Mouse (Mus musculus): Measurements from ENCODE around the gene Ddb2.

Ddb2 gene

GRCm38 (mm10) chr2:91194624-91195332 is 42.0 kb downstream of the Ddb2 start:
- in situ Hi-C loops (cut with MboI; ENCODE audit: low sequenced_read_pairs), result no loop called here

DNA sequence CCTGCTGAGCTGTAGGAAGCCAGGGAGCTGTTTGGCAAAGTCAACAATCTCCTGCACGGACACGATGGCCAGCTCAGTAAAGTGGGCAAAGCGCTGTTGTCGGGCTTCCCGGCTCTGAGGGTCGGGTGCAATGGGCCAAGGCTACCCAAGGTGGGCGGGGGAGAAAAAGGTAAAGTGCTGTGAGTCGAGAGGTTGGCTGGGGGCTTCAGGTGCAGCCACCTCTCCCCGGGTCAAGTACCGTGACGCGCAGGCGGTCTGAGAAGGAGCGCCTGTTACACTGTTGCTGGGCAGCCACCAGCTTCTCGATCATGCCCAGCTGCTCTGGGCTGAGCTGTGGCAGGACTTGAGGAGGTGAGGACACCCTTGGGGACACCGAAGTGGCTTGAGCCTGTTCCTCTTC is 46.3 kb downstream of the Ddb2 start:
- in situ Hi-C loops (cut with MboI; ENCODE audit: low sequenced_read_pairs), result no loop called here

DNA sequence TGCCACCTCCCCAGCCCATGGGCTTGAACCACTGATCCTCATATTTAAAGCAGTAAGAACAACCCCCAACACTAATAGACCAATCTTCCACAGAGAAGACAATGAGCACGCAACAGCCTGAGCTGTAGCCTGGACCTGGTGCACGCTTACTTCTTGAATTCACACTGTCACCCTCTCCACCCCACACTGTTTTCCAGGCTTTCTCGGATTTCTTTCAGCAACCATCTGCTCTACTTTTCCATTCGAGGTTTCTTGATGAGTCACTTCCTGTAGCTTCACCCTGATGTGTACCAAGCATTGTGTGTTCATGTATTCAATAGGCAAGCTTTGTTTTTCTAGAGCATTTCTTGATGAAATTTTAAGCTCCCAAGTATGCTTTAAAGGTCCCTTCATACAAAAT is 49.4 kb downstream of the Ddb2 start:
- in situ Hi-C loops (cut with MboI; ENCODE audit: low sequenced_read_pairs), result no loop called here

DNA sequence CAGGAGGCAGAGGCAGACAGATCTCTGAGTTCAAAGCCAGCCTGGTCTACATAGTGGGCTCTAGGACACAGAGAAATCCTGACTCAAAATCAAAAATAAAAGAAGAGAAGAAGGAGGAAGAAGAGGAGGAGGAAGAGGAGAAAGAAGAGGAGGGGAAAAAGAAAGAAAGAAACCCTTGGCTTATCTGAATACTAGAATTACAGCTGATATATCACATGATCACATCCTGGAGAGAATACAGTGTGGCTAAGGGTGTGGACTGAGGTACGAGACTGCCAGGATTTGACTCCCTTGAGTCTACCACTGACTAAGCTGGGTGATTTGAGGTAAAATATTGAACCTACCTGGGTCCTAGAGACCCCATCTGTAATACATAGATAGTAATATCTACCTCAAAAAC is 50.6 kb downstream of the Ddb2 start:
- in situ Hi-C loops (cut with MboI; ENCODE audit: low sequenced_read_pairs), result no loop called here

GRCm38 (mm10) chr2:91183711-91184405 is 52.9 kb downstream of the Ddb2 start, which contains the start of gene Madd:
TSS of gene Madd (minus strand) at chr2:91183837.
- in situ Hi-C loops (cut with MboI; ENCODE audit: low sequenced_read_pairs), result no loop called here

DNA sequence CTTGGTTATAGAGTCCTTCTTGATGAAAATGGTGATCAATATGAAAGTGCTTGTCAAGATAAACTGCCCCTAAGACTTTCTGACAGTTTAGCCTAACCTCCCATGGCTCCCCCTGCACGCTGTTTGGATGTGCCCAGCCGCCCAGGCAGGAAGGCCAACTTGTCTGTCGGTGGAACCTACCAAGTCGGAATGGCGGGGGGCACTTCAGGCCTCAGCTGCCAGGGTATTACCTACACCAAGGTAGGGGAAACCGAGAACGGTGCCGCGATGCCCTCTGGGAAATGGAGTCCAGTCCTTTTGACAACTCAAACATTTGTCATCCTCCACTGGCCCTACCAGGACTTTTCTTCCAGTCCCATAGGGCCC is 53.7 kb downstream of the Ddb2 start:
- in situ Hi-C loops (cut with MboI; ENCODE audit: low sequenced_read_pairs), result no loop called here

- in situ Hi-C loops (cut with MboI; ENCODE audit: low sequenced_read_pairs), result no loop called here
Observed at GRCm38 (mm10) chr2:91182405-91183147, 54.2 kb downstream of the Ddb2 start.

- in situ Hi-C loops (cut with MboI; ENCODE audit: low sequenced_read_pairs), result no loop called here
Observed at GRCm38 (mm10) chr2:91182016-91182404, 54.8 kb downstream of the Ddb2 start.

GRCm38 (mm10) chr2:91180706-91181105 is 56.1 kb downstream of the Ddb2 start:
- in situ Hi-C loops (cut with MboI; ENCODE audit: low sequenced_read_pairs), result no loop called here

- in situ Hi-C loops (cut with MboI; ENCODE audit: low sequenced_read_pairs), result no loop called here
Observed at GRCm38 (mm10) chr2:91179825-91180224, 57.0 kb downstream of the Ddb2 start.

- in situ Hi-C loops (cut with MboI; ENCODE audit: low sequenced_read_pairs), result no loop called here
Observed at GRCm38 (mm10) chr2:91176234-91176633, 60.5 kb downstream of the Ddb2 start.

DNA sequence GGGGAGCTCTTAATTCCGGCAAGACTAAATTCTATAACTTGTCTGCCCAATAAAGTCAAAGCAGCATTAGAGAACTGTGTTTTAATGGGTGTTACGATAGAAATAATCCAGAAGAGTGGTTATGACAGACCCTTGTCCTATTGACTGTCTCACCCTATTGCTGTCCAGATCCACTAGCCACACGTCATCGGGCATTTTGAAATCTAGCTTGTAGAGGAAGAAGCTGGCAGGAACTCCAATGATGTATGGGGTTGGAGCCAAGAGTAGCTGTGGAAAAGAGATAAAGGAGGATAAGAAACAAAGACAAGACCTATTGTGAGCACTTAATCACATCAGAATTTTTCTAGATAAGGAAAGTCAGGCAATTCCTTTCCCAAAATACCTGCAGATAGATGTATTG is 61.3 kb downstream of the Ddb2 start:
- in situ Hi-C loops (cut with MboI; ENCODE audit: low sequenced_read_pairs), result no loop called here

- in situ Hi-C loops (cut with MboI; ENCODE audit: low sequenced_read_pairs), result no loop called here
Observed at GRCm38 (mm10) chr2:91169587-91170322, 67.0 kb downstream of the Ddb2 start.

DNA sequence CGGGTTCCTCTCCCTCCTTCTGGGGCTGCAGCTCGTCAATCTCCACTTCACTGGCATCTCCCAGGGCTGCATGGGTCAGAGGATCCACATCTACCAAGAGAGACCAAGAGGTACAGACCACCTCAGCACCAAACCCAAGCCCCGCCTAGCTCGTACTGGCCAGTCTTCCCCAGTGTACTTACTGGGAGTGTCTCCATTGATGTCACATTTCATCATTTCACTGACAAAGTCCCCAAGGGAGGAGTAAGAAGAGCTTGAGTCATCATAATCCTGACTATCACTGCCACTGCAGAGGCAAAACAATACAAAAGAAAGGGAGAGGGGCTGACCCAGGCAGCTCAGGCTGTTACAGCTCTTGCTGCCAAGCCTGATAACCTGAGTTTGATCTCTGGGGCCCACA is 69.2 kb downstream of the Ddb2 start:
- in situ Hi-C loops (cut with MboI; ENCODE audit: low sequenced_read_pairs), result no loop called here

GRCm38 (mm10) chr2:91164991-91165390 is 71.8 kb downstream of the Ddb2 start:
- in situ Hi-C loops (cut with MboI; ENCODE audit: low sequenced_read_pairs), result no loop called here

DNA sequence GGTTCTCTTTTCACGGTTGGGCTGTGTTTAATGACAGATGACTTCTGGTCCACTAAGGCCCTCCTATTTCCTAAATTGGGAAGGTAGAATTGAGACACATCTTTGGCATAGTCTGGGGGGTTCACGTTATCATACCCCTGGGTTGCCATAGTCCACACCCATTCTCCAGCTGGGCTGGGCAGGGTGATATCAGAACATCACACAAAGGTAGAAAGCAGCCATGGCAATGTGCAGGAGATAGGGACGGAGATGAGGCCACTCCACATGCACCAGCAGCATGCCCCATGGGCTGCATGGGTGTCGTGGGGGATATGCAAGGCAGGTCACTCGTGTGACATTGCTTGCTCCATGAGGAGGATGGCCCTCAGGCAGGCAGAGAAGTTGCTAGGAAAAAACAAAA is 73.2 kb downstream of the Ddb2 start:
- in situ Hi-C loops (cut with MboI; ENCODE audit: low sequenced_read_pairs), result no loop called here

DNA sequence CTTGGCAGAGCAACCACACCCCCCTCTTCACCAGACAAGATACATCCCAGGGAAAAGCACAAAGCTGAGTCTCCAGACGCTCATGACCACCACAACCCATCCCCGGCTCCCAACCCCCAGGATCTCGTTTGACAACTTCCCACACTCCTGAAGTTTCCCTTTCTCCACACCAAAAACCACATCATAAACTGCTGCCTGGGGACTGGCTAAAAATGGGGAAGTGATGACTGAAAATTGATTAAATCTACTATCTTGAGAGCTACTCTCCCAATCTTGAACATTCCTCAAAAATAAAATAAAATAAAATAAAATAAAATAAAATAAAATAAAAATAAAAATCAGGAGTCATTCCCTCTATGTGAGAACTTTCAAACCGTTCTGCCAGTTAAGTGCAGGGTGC is 73.8 kb downstream of the Ddb2 start:
- in situ Hi-C loops (cut with MboI; ENCODE audit: low sequenced_read_pairs), result no loop called here

Data from CH12F3 (cell line).